In genomic region chr13:46832956-46833355, GRCm38 (mm10) we compare ENCODE assay signal across 9 mouse cellular contexts.
DNase-seq lines count a peak whose midpoint lies in the region; ATAC-seq and TF ChIP-seq lines count a peak whose summit lies in the region.
"Had no signal": no experiment of that assay in that cellular context is flagged by ENCODE, and none has a peak within 500 bp of the region (broad histone marks: within the 10 kb centered on the region; RNA-seq: fewer than 3 reads in every experiment).

No protein-coding gene starts in this region.

- no peak overlapping the region for H3K4me2 ChIP-seq in heart, embryonic 12.5 days
- H3K4me2 ChIP-seq in midbrain, postnatal 0 days (ENCODE audit: low read depth, low read length, poor library complexity, severe bottlenecking), result no peak overlapping the region
- no peak overlapping the region for H3K4me2 ChIP-seq in midbrain, embryonic 13.5 days (replicated peaks)
- H3K4me2 ChIP-seq: intestine, embryonic 15.5 days had no signal

- peak; percentile 81 for DNase-seq in heart, adult 11 months
- no peak for DNase-seq in midbrain, postnatal 0 days (ENCODE audit: low spot score)
- peak; percentile 23 for DNase-seq in embryonic facial prominence, embryonic 10.5 days (ENCODE audit: low spot score)
- DNase-seq in thymus, postnatal 0 days (ENCODE audit: low spot score), result peak; percentile 23
- no peak for DNase-seq in layer of hippocampus, adult 9-11 months
- DNase-seq in right cerebral cortex, postnatal 4 days, result no peak

- no peak for ATAC-seq in heart, embryonic 12.5 days (ENCODE audit: insufficient number of reproducible peaks, low FRiP score)
- ATAC-seq in midbrain, postnatal 0 days (ENCODE audit: low FRiP score), result no peak
- no peak for ATAC-seq in midbrain, embryonic 13.5 days
- ATAC-seq: intestine, embryonic 15.5 days had no signal

- peaks cover 66% of the 10 kb centered on the region for H3K36me3 ChIP-seq in heart, embryonic 12.5 days
- H3K36me3 ChIP-seq in midbrain, postnatal 0 days (ENCODE audit: insufficient read depth, low read length), result peaks cover 8% of the 10 kb centered on the region; the same call in 1 of the 2 replicates
- peaks cover 35% of the 10 kb centered on the region for H3K36me3 ChIP-seq in midbrain, embryonic 13.5 days
- peaks cover 86% of the 10 kb centered on the region for H3K36me3 ChIP-seq in embryonic facial prominence, embryonic 10.5 days (replicated peaks)

- no peak overlapping the region for H3K27ac ChIP-seq in heart, embryonic 12.5 days (ENCODE audit: poor library complexity, severe bottlenecking)
- no peak overlapping the region for H3K27ac ChIP-seq in midbrain, postnatal 0 days (ENCODE audit: low read depth, low read length)
- H3K27ac ChIP-seq in midbrain, embryonic 13.5 days, result no peak overlapping the region
- H3K27ac ChIP-seq in embryonic facial prominence, embryonic 10.5 days (replicated peaks), result no peak overlapping the region
- H3K27ac ChIP-seq: intestine, embryonic 15.5 days had no signal

- H3K9ac ChIP-seq in heart, embryonic 12.5 days, result no peak overlapping the region
- H3K9ac ChIP-seq in midbrain, postnatal 0 days (replicated peaks; ENCODE audit: low read length, poor library complexity, severe bottlenecking), result no peak overlapping the region
- no peak overlapping the region for H3K9ac ChIP-seq in midbrain, embryonic 13.5 days (replicated peaks)
- H3K9ac ChIP-seq: intestine, embryonic 15.5 days had no signal

- peaks cover 5% of the 10 kb centered on the region; the same call in 1 of the 2 replicates for H3K4me1 ChIP-seq in heart, embryonic 12.5 days (replicated peaks)
- H3K4me1 ChIP-seq in midbrain, postnatal 0 days (ENCODE audit: insufficient read depth, low read length), result no peaks in the 10 kb centered on the region
- H3K4me1 ChIP-seq in midbrain, embryonic 13.5 days (replicated peaks), result no peaks in the 10 kb centered on the region
- no peaks in the 10 kb centered on the region for H3K4me1 ChIP-seq in embryonic facial prominence, embryonic 10.5 days
- H3K4me1 ChIP-seq: intestine, embryonic 15.5 days had no signal

- 71% methylated on average over 3 of the region's 3 CpGs for WGBS in heart, embryonic 12.5 days
- WGBS in midbrain, postnatal 0 days, result 78% methylated on average over 3 of the region's 3 CpGs
- WGBS in midbrain, embryonic 13.5 days, result 74% methylated on average over 3 of the region's 3 CpGs
- 72% methylated on average over 3 of the region's 3 CpGs for WGBS in embryonic facial prominence, embryonic 10.5 days

- no peaks in the 10 kb centered on the region for H3K27me3 ChIP-seq in heart, embryonic 12.5 days (replicated peaks)
- no peaks in the 10 kb centered on the region for H3K27me3 ChIP-seq in midbrain, postnatal 0 days (ENCODE audit: insufficient read depth, low read length)
- H3K27me3 ChIP-seq in midbrain, embryonic 13.5 days, result no peaks in the 10 kb centered on the region
- no peaks in the 10 kb centered on the region for H3K27me3 ChIP-seq in embryonic facial prominence, embryonic 10.5 days (replicated peaks; ENCODE audit: low read depth, poor library complexity, severe bottlenecking)
- H3K27me3 ChIP-seq: intestine, embryonic 15.5 days had no signal

- peaks cover 28% of the 10 kb centered on the region for H3K9me3 ChIP-seq in heart, embryonic 12.5 days (replicated peaks)
- no peaks in the 10 kb centered on the region for H3K9me3 ChIP-seq in midbrain, postnatal 0 days (ENCODE audit: low read length)
- H3K9me3 ChIP-seq in midbrain, embryonic 13.5 days, result peaks cover 7% of the 10 kb centered on the region; the same call in 1 of the 2 replicates
- H3K9me3 ChIP-seq in embryonic facial prominence, embryonic 10.5 days, result peaks cover 20% of the 10 kb centered on the region; the same call in 1 of the 2 replicates
- H3K9me3 ChIP-seq: intestine, embryonic 15.5 days had no signal

- H3K4me3 ChIP-seq in heart, embryonic 12.5 days, result no peak overlapping the region
- no peak overlapping the region for H3K4me3 ChIP-seq in midbrain, postnatal 0 days (ENCODE audit: low read depth, low read length)
- no peak overlapping the region for H3K4me3 ChIP-seq in midbrain, embryonic 13.5 days (replicated peaks)
- H3K4me3 ChIP-seq in embryonic facial prominence, embryonic 10.5 days, result no peak overlapping the region
- H3K4me3 ChIP-seq: intestine, embryonic 15.5 days had no signal

- TF ChIP-seq CTCF in midbrain, postnatal 0 days (IDR thresholded peaks at IDR 0.05), result peak; percentile 65

Comparison
In these comparisons a context has a peak if more than half of its experiments do, and no peak if none do; other contexts are left out.
1. DNase-seq: peak in heart, adult 11 months (single experiment), embryonic facial prominence, embryonic 10.5 days (single experiment) and thymus, postnatal 0 days (single experiment); none in midbrain, postnatal 0 days (single experiment), layer of hippocampus, adult 9-11 months (single experiment) and right cerebral cortex, postnatal 4 days (single experiment).